In genomic region chr2:156804589-156804988, GRCm38 (mm10) we compare ENCODE assay signal across 1 mouse cellular context.
TF ChIP-seq lines count a peak whose summit lies in the region.

No protein-coding gene starts in this region.

TF ChIP-seq in MEL, 35 proteins besides CTCF, POLR2A, EP300 and RAD21:
- no peak for TF ChIP-seq KAT2A (conservative IDR thresholded peaks at IDR 0.05; ENCODE audit: low read depth, low read length)
- no peak for TF ChIP-seq SIN3A (IDR thresholded peaks at IDR 0.05; ENCODE audit: low read length)
- TF ChIP-seq ZNF384 (IDR thresholded peaks at IDR 0.05; ENCODE audit: low read depth, low read length), result no peak
- TF ChIP-seq JUND (IDR thresholded peaks at IDR 0.05; ENCODE audit: low read depth, low read length), result no peak
- no peak for TF ChIP-seq TCF12 (IDR thresholded peaks at IDR 0.05; ENCODE audit: low read depth, low read length)
- TF ChIP-seq USF2 (IDR thresholded peaks at IDR 0.05; ENCODE audit: borderline replicate concordance in 1 of 2, insufficient read depth in 1 of 2, low read depth in 1 of 2, low read length in 2 of 2), result no peak
- no peak for TF ChIP-seq ZKSCAN1 (IDR thresholded peaks at IDR 0.05; ENCODE audit: low read depth, low read length)
- no peak for TF ChIP-seq TAL1 (IDR thresholded peaks at IDR 0.05; ENCODE audit: low read length)
- TF ChIP-seq NELFE (IDR thresholded peaks at IDR 0.05; ENCODE audit: low read depth, low read length), result peak; percentile 63
- TF ChIP-seq USF1 (IDR thresholded peaks at IDR 0.05; ENCODE audit: low read depth, low read length), result no peak
- no peak for TF ChIP-seq GABPA (IDR thresholded peaks at IDR 0.05; ENCODE audit: low read depth, low read length)
- no peak for TF ChIP-seq MXI1 (IDR thresholded peaks at IDR 0.05; ENCODE audit: low read depth, low read length)
- peak; percentile 69 for TF ChIP-seq CHD2 (IDR thresholded peaks at IDR 0.05; ENCODE audit: low read length)
- TF ChIP-seq ELF1 (IDR thresholded peaks at IDR 0.05; ENCODE audit: low read depth, low read length), result peak; percentile 40; the same call in 1 of the 2 replicates
- TF ChIP-seq ZC3H11A (IDR thresholded peaks at IDR 0.05; ENCODE audit: low read depth, low read length), result no peak
- no peak for TF ChIP-seq MYB (IDR thresholded peaks at IDR 0.05; ENCODE audit: low read depth, low read length)
- TF ChIP-seq POLR2AphosphoS5 (IDR thresholded peaks at IDR 0.05; ENCODE audit: borderline replicate concordance, low read depth, low read length), result no peak
- TF ChIP-seq MEF2A (IDR thresholded peaks at IDR 0.05; ENCODE audit: extremely low read depth, insufficient replicate concordance, low read depth, low read length, poor library complexity, severe bottlenecking), result no peak
- TF ChIP-seq CHD1 (IDR thresholded peaks at IDR 0.05; ENCODE audit: low read depth, low read length), result no peak
- no peak for TF ChIP-seq MAFK (IDR thresholded peaks at IDR 0.05; ENCODE audit: borderline replicate concordance, low read depth, low read length)
- no peak for TF ChIP-seq HCFC1 (IDR thresholded peaks at IDR 0.05; ENCODE audit: low read depth, low read length)
- no peak for TF ChIP-seq MAX (IDR thresholded peaks at IDR 0.05; ENCODE audit: low read length)
- no peak for TF ChIP-seq RCOR1 (IDR thresholded peaks at IDR 0.05; ENCODE audit: low read depth, low read length)
- TF ChIP-seq MAZ (IDR thresholded peaks at IDR 0.05; ENCODE audit: low read depth, low read length), result no peak
- no peak for TF ChIP-seq MYC (IDR thresholded peaks at IDR 0.05; ENCODE audit: low read depth, low read length)
- TF ChIP-seq SMC3 (IDR thresholded peaks at IDR 0.05; ENCODE audit: low read depth, low read length), result no peak
- peak; percentile 51; the same call in 1 of the 2 replicates for TF ChIP-seq ZMIZ1 (IDR thresholded peaks at IDR 0.05; ENCODE audit: low read depth, low read length)
- no peak for TF ChIP-seq GATA1 (IDR thresholded peaks at IDR 0.05; ENCODE audit: low read depth, low read length)
- 0 out of 2 replicates have a peak, but pooled peaks have one; percentile 5 for TF ChIP-seq ETS1 (IDR thresholded peaks at IDR 0.05; ENCODE audit: low read depth, low read length)
- no peak for TF ChIP-seq UBTF (IDR thresholded peaks at IDR 0.05; ENCODE audit: borderline replicate concordance, insufficient read depth, low read depth, low read length)
- TF ChIP-seq NRF1 (IDR thresholded peaks at IDR 0.05; ENCODE audit: insufficient read depth, low read depth, low read length, poor library complexity, severe bottlenecking), result no peak
- peak; percentile 93 for TF ChIP-seq TBP (IDR thresholded peaks at IDR 0.05; ENCODE audit: low read depth, low read length)
- TF ChIP-seq POLR2AphosphoS2 (IDR thresholded peaks at IDR 0.05; ENCODE audit: low read length), result no peak
- TF ChIP-seq E2F4 (IDR thresholded peaks at IDR 0.05; ENCODE audit: borderline replicate concordance, low read depth, low read length), result no peak
- no peak for TF ChIP-seq BHLHE40 (IDR thresholded peaks at IDR 0.05; ENCODE audit: borderline replicate concordance, low read depth, low read length)
TF ChIP-seq in MEL: peak in this region for 6.
